Mouse (Mus musculus) lung, postnatal 0 days (tissue): Measurements from ENCODE around the gene Eif2b3.

Experiments
- CTCF ChIP-seq: IDR thresholded peaks from 2 replicates; pipeline ENCODE4 v1.5.1; 2016; ENCODE audit warnings: antibody characterized with exemption, mild to moderate bottlenecking
- EP300 ChIP-seq: IDR thresholded peaks from 2 replicates; pipeline ENCODE4 v1.6.1; 2016; ENCODE audit warnings: antibody characterized with exemption, mild to moderate bottlenecking, control low read depth

DNA sequence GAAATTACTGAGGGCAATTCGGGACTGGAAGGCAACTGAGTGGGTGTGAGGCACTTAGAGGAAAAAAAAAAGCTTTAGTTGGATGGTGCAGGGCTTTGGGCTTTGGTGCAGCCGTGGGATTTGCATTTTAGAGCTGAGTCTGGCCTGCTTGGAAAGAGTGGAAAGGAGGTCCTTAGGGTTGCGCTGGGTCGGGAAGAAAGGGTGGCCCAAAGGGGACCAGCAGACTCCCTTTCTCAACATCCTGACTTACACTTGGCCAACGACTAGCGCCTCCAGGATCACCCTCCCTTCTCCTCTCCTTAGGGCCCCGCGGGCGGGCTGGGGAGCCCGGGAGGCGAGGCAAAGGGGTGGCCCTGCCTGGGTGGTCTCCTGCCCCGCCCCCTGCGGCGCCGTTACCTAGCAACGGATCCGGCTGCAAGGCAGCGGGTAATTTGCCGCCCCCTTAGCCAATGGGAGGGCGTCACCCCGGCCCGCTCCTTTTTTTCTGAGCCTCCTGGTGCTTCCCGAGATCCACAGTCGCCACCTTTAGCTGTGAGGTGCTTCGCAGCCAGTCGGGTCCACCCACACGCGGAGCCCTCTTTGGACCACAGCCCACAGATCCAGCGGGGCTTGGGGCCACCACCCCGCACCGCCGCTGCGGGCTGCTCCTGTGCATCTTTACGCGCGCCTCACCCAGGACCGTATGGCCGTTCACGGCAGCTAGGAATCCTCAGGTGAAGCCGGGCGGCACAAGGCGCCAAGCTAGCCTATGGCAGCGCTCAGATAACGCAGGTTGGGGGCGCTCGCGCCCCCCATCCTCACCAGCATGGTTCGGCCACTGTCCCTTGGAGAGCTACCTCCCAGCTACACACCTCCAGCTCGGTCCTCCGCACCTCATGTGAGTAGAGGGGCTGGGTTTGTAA is 76.6 kb downstream of the Eif2b3 start, which contains the start of gene Ptch2:
- TF ChIP-seq CTCF = no peak; the same call in 1 of the 2 replicates
- no peak for TF ChIP-seq EP300
